Mouse (Mus musculus) duodenum, adult 2 months (tissue): Measurements from ENCODE around the gene Cfap97d2. TPM values are rescaled to one million over a fixed set of nuclear protein-coding genes. Genes with fewer than 3 reads are reported as not detected.

ENCODE experiments used
- polyA plus RNA-seq: library from polyadenylated mRNA; depleted of rRNA; stranded (reverse); fragments of >200 nt; gene quantifications from 2 replicates; pipeline ENCODE4 v1.2.3, GENCODE M21; 2012; ENCODE audit warnings: low replicate concordance; rRNA removed

Cfap97d2 gene
- not detected in 2 replicates for polyA plus RNA-seq

DNA sequence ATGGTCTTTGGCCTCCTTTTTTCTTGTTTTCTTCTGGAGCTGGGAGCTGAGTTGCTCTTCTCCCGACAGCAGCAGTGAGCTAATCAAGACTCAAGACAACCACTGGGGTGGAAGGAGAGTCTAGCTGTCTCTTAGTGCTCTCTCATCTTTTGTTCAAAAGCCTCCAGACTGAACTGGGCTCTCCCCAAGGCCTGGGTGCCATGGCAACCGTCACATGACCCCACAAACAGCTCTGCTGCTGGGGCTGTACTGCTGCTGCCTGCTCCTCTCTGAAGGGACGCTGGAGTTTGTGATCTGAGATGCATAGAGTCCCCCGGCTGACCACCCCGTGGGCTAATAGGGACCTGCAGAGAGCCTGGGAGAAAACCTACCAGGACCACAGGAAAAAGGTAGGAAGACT, at the start of gene Cfap97d2:
Cfap97d2 (plus strand) TSS at position 222 of the 400 bp plus-strand sequence.

DNA sequence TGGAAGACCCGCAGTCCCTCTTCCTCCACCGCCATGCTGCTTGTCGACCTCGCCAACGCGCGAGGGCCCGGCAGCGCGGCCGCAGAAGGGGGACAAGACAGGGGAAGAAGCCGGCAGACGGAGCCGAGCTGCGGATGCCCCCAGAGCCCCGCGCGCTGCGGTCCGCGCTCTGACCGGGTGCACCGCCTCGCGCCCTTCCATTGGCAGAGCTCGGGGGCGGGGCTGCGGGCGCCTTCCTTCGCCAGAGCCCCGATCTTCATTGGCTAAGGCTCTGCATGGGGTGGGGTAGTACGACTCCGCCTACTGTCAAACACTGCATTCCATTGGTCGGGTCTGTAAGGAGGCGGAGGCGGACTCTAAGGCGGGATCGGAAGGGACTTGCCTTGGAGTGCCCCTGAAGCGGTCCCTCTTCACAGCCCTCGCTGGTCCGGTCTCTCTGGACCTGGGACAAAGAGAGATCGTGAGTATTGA, 28.2 kb upstream of the Cfap97d2 start, which contains the start of gene Rasa3:
Rasa3 (minus strand) TSS at position 191 of the 471 bp plus-strand sequence.

GRCm38 (mm10) chr8:13756982-13757804, 51.5 kb downstream of the Cfap97d2 start, which contains the start of gene Cdc16:
Cdc16 (plus strand) TSS chr8:13757676.

DNA sequence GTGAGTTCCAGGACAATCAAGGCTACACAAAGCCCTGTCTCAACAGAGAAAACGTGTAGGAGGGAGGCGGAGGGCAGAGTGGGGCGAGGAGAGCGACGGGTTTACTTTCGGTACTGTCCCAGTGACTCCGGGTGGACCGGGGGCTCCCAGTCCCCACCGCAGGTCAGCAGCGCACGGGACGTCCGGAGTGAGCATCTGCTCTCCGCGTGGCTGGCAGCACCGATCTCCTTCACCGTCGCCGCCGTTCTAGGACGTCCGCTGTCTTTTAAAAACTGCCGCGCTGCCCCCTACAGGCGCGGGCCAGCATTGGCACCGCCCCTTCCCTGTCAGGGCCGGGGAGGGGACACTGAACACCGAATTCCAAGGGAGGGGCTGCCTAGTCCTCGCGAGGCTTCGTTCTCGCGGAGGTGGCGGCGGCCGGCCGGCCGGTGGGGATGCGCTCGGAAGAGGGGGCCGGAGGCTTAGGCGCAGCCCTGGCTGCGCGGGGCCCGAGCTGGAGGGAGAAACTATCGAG, 79.6 kb downstream of the Cfap97d2 start, which contains the start of gene Upf3a:
Upf3a (plus strand) TSS at position 366 of the 514 bp plus-strand sequence.

Other genes with a start within 250 kb of the Cfap97d2 start
- gene Gas6, start 211.4 kb upstream of the Cfap97d2 start, polyA plus RNA-seq = 48.5 and 55.4 TPM in 2 replicates
- gene 1700029H14Rik, start 143.4 kb upstream of the Cfap97d2 start, polyA plus RNA-seq = 0.11 and 0.15 TPM in 2 replicates
- gene Rasa3, start 28.3 kb upstream of the Cfap97d2 start, polyA plus RNA-seq = 8.7 and 10.5 TPM in 2 replicates
- gene Cdc16, start 51.8 kb downstream of the Cfap97d2 start, polyA plus RNA-seq = 11.2 and 16.3 TPM in 2 replicates
- gene Upf3a, start 79.7 kb downstream of the Cfap97d2 start, polyA plus RNA-seq = 2.4 and 3.7 TPM in 2 replicates
- not detected in 2 replicates for gene AF366264, start 132.5 kb downstream of the Cfap97d2 start, polyA plus RNA-seq
- 2.5 and 3.9 TPM in 2 replicates for gene Champ1, start 163.8 kb downstream of the Cfap97d2 start, polyA plus RNA-seq
- 16.9 and 23.0 TPM in 2 replicates for gene Coprs, start 184.4 kb downstream of the Cfap97d2 start, polyA plus RNA-seq